Mouse (Mus musculus): ENCODE results near the gene 4930558K02Rik. TPM values are rescaled to one million over a fixed set of nuclear protein-coding genes. Genes with fewer than 3 reads are reported as not detected.

Gene 4930558K02Rik
- total RNA-seq, 2 experiments from 2014 or later = not detected

DNA sequence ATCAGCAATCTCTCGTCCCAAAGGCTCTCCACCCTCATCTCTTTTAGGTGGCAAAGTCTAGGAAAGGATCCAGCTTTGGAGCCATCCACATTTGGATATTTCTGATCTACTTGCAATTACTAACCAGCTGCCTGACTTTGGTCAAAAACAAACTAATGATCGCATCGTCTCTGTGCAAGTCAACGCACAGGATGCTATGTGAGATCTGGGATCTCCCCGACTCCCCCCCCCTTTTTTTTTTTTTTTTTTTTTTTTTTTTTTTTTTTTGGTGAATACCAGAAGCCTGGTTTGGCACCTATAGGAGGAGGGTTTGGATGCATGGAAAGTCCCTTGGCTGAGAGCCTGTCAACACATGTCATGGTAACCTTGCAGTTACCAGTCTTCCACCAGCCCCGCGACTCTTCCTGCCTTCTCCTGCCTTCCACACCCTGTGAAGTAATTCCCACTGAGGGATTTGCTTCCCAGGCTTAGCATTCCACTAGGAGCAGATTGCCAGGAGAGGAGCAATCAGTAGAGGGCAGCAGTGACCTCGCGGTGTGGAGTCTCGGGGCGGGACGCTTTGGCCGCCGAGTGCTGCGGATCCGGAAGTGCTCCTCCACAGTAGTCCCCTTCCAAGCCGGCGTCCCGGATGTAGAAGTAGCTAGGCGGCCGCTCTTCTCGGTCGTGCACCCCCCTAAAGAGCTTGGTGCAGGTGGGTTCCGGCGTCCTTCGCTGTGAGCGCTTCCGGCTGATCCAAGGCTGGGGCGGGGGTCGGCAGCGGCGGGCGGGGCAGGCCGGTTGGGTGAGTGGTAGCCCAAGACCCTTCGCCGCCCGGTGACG, 10.6 kb downstream of the 4930558K02Rik start, which contains the start of gene Pigc:
Gene Pigc, plus strand, starts transcription at position 598 of the 819 bp plus-strand sequence.
- peak; percentile 82 for TF ChIP-seq CTCF (IDR thresholded peaks at IDR 0.05)
- intact Hi-C loops (cut with DNase I) = loop anchor here (2.0 kb wide), 1 partner anchor 92 kb away; the partner anchor contains the start of gene Suco
- Histone ChIP-seq H3K4me3 (peak within 1 kb of the TSS; percentile 83), H3K27ac (peak within 1 kb of the TSS; percentile 85)
- DNase-seq (ENCODE audit: extremely low spot score in 1 of 2, low spot score in 2 of 2) = peak; percentile 91 to 92

DNA sequence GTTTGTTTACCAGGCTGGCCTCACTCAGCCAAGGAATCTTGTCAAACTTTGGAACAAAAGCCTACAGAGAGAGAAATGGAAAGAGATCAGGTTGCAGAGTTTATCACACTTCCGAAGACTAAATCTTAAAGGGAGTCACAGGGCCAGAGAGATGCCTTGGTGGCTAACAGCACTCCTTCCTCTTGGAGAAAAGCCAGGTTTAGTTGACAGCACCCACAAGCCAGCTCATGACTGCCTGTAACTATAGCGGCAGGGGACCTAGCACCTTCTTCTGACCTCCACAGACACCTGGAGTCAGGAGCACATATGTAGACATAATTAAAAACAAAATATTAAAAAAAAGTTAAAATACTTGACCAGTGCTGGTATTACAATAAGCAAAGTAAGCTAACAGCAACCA, 11.5 kb downstream of the 4930558K02Rik start:
- DNase-seq (ENCODE audit: extremely low spot score in 1 of 2, low spot score in 2 of 2) = no peak
- no peak for TF ChIP-seq CTCF (IDR thresholded peaks at IDR 0.05)
- Histone ChIP-seq H3K4me3 (no peak overlapping the region), H3K27ac (no peak overlapping the region)
- intact Hi-C loops (cut with DNase I) = loop anchor here (2.0 kb wide), 1 partner anchor 91 kb away; the partner anchor contains the start of gene Suco

DNA sequence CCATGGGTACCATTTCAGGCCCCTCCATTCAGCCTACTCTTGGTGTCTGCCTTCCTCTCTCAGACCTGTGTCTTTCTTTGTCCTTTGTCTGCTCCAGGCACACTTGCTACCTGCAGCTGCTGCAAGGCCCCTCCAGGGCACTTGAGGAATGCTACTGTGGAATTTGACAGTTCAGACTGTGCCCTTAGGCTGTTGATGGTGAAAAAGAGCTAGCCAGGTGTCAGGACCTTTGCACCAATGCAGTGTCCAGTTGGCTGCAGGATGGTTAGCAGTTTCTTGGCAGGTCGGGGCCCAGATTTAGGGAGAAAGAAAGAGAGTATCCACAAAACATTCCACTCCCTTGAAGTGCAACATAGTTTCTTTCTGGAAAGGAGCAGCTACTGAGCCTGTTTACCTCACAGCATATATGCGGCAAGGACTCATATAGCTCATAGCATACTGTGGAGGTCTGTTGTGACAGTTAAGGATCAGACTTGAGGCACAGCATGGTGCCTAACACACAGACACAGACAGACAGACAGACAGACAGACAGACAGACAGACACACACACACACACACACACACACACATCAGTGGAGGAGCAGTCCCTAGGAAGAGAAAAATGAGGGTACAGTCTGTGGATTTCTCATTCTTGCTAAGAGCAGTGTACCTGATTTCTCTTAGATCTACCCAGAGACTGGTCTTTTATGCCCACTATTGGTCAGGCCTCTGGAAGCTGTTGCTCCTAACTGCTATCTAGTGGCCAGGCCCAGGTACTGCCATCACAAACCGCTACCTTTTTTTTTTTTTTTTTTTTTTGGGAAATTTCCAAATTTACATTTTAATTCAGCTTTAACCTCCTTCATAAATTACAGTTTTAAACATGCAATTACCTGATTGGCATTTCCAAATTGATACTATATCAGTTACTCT, 16.7 kb downstream of the 4930558K02Rik start:
- Histone ChIP-seq H3K27ac (no peak overlapping the region), H3K4me3 (no peak overlapping the region)
- no peak for DNase-seq (ENCODE audit: extremely low spot score in 1 of 2, low spot score in 2 of 2)
- peak; percentile 65 for TF ChIP-seq CTCF (IDR thresholded peaks at IDR 0.05)
- intact Hi-C loops (cut with DNase I) = no loop called here

DNA sequence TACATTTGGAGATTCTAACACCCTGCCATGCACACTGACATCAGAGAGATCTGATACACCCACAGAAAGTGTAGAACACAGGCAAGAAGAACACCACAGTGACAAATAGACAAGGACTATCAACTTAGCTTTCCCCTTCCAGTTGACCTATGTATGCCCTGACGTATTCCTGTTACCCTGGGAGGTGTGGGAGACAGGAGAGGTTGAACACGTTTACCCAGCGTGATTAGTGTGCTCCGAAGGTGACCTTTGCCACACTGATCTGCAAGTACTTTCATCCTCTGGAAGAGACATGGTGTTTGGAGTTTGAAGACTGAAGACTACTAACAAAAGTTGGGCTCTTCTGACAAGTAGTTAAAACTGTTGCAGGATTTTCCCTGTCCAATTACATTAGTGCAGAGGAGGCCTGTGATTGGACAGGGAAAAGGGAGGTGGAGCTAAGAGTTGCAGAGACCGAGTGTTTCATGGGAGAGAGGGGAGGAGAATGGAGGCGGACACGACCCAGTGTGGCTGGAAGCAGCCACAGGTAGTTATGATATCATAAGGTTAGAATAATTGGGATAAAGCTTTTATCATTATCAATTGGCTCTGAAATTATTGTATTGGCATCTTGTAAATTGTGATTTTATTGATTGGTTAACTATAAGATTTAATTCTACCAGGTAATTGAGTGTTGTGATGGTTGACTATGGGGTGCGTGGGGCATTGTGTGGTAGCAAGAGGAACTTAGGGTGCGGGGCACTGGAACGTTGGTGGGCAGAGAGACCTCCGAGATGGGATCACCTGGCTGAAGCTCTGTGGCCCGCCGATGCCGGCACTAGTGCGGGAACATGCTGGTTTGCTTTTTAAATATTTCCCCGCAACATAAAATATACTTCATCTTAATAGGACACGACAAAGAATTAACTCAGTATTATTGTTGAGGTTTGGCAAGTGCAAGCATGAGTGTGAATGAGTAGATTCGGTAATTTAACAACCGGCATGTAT, 21.2 kb downstream of the 4930558K02Rik start:
- TF ChIP-seq CTCF (IDR thresholded peaks at IDR 0.05) = no peak

DNA sequence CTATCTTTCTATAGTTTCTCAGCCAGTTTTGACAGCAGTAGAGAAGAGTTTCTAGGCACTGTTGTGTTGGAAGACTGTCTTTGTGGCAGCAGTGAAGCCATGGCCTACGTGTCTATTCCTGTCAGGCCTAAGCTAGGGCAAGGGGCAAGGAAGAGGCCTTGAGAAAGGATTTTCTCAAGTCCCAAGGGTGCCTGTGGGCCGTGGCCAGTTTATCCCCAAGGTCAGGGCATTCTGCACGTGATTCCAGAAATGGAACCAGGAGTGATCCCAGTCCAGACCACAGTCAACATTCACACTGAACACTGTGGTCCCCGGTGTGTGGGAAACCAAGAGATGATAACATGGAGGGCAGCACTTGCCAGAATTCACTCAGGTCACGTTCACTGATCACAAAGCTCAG, 23.6 kb downstream of the 4930558K02Rik start:
- no peak overlapping the region for H3K27ac ChIP-seq
- no peak overlapping the region for H3K4me3 ChIP-seq
- intact Hi-C loops (cut with DNase I) = no loop called here
- no peak for DNase-seq (ENCODE audit: extremely low spot score in 1 of 2, low spot score in 2 of 2)
- TF ChIP-seq CTCF (IDR thresholded peaks at IDR 0.05) = no peak

More for the DNA sequence above, 21.2 kb downstream of the 4930558K02Rik start:
- intact Hi-C loops (cut with DNase I) = no loop called here
- no peak for DNase-seq (ENCODE audit: extremely low spot score in 1 of 2, low spot score in 2 of 2)
- Histone ChIP-seq H3K4me3 (no peak overlapping the region), H3K27ac (no peak overlapping the region)

DNA sequence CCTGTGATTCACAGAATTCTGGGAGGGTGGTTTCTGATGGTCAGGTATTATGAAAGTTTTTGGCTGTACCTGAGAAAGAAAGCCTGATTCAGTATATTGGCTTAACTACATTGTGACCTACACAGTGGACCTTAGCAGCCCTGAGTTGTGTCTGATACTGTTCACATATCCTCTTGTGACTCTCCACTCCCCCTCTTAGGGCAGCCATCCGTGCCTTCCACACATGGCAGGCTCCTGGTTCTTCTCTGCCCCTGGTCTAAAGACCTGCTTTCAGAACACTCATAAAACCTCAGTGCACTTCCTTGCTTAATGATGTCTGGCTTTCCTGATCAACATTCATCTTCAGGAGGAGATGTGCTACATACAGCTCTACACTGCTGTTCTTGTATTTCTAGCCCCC, 26.8 kb downstream of the 4930558K02Rik start:
- DNase-seq (ENCODE audit: extremely low spot score in 1 of 2, low spot score in 2 of 2) = no peak
- intact Hi-C loops (cut with DNase I) = no loop called here

DNA sequence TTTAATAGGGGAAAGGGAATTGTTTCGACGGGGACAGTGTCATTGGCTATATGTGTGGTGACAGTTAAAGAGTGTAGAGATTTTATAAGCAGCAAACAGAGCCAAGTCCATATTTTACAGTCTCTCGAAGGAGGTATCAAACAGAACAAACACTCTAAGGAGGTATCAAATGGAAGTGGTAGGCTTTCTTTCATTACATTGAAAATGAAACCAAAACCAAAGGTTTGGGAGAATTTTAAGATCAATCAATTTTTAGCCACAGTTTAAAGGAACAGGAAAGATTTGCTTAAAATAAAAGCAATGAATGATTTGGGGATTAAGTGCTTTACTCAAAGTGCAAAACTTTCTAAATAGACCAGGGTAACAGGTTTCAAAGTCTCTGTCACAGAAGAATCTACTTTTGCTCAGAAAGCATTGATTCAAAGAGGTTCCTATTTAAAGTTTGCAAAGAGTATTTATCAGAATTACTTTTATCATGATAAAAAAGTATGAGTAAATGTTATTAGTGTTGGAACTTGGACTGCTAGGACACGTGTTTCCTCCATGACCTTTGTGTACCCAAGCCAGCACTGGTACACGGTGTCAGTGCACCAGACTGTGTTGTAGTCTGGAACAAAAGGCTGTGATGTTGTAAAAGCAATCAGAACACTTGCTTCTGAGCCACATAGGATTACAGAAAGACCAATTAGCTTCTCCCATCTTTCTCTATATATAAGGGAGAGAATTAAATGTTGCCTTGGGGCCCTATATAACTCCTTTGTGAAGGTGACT, 28.2 kb downstream of the 4930558K02Rik start:
- Histone ChIP-seq H3K4me3 (no peak overlapping the region), H3K27ac (no peak overlapping the region)
- TF ChIP-seq CTCF (IDR thresholded peaks at IDR 0.05) = no peak
- intact Hi-C loops (cut with DNase I) = no loop called here
- DNase-seq (ENCODE audit: extremely low spot score in 1 of 2, low spot score in 2 of 2) = no peak

More for the DNA sequence above, 26.8 kb downstream of the 4930558K02Rik start:
- TF ChIP-seq CTCF (IDR thresholded peaks at IDR 0.05) = no peak
- no peak overlapping the region for H3K4me3 ChIP-seq
- no peak overlapping the region for H3K27ac ChIP-seq

DNA sequence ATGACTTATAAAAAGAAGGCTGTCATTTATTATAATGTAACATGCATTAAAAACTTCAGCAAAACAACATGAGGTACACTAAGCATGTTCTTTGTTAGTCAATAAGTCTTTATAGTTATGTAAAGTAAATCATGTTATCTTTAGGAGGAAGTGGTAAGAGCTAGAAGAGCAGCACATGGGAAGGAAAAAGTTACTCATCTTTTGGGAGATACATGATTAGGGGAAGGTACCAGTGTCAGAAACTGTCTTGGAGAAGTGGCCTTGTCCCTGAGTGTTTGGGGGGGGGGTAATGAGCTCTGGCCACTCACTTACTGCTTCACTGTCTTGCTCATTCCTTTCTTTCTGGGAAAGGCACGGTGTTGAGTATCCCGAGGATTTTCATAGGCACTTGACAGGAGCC, 37.4 kb downstream of the 4930558K02Rik start:
- H3K27ac ChIP-seq = no peak overlapping the region
- no peak overlapping the region for H3K4me3 ChIP-seq
- no peak for DNase-seq (ENCODE audit: extremely low spot score in 1 of 2, low spot score in 2 of 2)
- TF ChIP-seq CTCF (IDR thresholded peaks at IDR 0.05) = no peak
- intact Hi-C loops (cut with DNase I) = no loop called here

DNA sequence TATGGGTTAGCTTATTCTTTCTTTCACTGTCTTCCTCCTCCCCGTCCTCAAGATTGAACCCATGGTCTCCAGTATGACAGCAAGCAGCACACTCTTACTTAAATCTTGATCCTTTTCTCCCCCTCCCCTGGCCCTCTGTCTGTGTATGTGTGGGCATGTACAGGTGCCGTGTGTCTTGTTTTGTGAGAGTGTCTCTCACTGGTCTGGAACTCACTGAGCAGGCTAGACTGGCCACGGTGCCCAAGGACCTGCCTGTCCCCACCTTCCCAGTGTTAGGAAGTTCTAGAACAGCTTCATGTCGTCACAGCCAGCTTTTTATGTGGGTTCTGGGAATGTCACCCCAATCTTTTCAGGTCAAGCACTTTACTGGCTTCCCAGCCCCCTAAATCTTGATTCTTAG, 47.1 kb downstream of the 4930558K02Rik start:
- Histone ChIP-seq H3K27ac (no peak overlapping the region), H3K4me3 (no peak overlapping the region)
- intact Hi-C loops (cut with DNase I) = no loop called here
- DNase-seq (ENCODE audit: extremely low spot score in 1 of 2, low spot score in 2 of 2) = no peak
- TF ChIP-seq CTCF (IDR thresholded peaks at IDR 0.05) = no peak

DNA sequence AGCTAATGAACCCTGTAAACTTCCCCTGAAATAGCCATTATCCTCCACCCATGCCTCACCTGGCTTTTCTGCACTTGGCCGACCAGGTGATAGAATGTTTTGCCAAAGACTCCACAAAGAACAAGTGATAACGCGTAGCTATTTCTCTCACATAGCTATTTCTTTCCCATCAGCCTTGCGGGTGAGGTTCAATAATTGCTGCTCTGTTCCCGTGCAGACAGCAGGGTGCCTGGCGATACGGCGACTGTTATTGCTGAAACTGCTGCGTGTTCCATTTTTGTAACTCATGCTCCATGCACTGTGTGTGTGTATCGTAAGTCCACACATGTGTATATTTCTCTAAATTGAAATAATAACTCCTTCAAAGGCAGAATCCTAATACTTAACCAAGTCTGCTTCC, 47.6 kb downstream of the 4930558K02Rik start:
- DNase-seq (ENCODE audit: extremely low spot score in 1 of 2, low spot score in 2 of 2) = no peak
- no peak for TF ChIP-seq CTCF (IDR thresholded peaks at IDR 0.05)
- Histone ChIP-seq H3K27ac (no peak overlapping the region), H3K4me3 (no peak overlapping the region)
- intact Hi-C loops (cut with DNase I) = no loop called here
